Mouse (Mus musculus) NIH3T3 (cell line): ENCODE measurements at regions not wholly inside any gene's neighbourhood (a gene's known extent, or its start where the extent isn't known, plus 50 kb on each side); places are given as distances from the start of the nearest gene placed in this dataset.

Experiments
- DNase-seq: peaks from one replicate; pipeline ENCODE4 v3.0.0-alpha.2; 2012; ENCODE audit warnings: low read depth

DNA sequence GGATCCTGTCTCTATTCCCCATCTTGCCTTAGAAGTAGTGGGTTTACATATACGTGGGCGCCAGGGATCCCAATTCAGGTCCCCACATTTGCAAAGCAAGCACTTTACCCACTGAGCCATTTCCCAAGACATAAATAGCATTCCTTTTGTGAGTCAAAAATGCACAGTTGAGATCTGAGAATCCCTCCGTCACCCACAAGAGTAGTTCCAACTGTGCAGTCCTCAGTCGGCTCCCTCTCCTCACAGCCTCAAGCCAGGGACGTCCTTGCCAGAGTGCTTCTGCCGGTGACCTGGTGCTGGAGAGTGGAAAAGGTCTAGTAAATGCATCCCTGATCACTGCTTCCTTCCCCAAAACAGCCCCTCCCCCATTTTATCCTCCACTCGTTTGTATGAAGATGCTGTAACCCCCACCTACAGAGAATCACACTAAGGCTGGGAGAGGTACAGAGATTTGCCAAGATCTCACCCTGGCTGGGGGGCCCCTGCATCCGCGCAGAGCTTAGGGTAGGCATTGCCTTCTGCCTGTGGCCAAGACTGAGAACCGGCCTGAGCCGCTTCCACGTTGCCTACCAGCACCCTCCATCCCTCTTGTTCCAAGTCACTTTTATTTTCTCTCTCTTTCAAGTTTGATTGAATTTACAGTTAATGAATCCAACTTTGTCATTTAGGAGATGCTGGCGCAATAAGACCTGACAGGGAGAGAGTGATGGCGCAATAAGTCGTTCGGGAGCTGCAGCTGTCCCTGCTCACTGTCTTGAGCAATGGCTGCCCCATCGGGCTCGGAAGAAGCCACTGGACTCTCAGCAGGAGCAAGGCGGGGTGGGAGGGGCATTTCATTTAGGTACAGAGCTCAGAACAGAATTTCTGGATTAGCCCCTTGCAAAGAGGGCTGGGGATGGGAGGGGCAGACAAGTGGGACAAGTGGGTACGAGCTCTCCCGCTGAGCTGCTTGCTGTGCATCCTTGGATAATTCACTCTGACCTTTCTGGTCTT lies 74.5 kb upstream of the Zfp618 start:
- peak; percentile 57 for DNase-seq

DNA sequence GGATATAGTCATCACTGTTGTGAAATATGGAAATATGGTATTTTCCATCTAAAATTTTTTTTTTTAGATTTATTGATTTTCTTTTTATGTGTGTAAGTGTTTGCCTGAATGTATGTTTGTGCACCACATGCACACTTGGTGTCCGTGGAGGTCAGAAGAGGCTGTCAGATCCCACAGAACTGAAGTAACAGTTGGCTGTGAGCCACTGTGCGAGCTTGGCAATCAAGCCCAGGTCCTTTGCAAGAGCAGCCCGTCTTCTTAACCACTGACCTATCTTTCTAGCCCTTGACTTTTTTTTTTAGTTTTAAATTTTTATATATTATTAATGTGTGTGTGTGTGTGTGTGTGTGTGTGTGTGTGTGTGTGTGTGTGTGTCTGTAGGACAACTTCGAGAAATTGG lies 52.5 kb upstream of the Zfp618 start:
- peak; percentile 46 for DNase-seq
